Mouse (Mus musculus) adrenal gland, postnatal 10 days (tissue): Measurements from ENCODE around the gene Ftsj3. TPM values are rescaled to one million over a fixed set of nuclear protein-coding genes. Genes with fewer than 3 reads are reported as not detected.

Source experiments
- DNase-seq: peaks from one replicate; pipeline ENCODE4 v3.0.0; 2021; ENCODE audit warnings: mixed read lengths
- long read RNA-seq, 2 experiments: library from polyadenylated mRNA; stranded (forward); transcript quantifications; one replicate each; pipeline ENCODE4 v2.0.0; 2021
- total RNA-seq, 2 experiments: library from RNA; stranded (reverse); gene quantifications; 2 replicates each; pipeline ENCODE4 v1.2.3; 2021

Gene Ftsj3
- total RNA-seq = 10 to 100 TPM; 55.4 to 57.0 TPM
- long read RNA-seq, experiment 1, transcript Ftsj3-201 (21 exons, 3,144 nt) = major isoform, 57 of 84 reads
- long read RNA-seq, experiment 1, partial matches to known transcripts = 21 of 84 reads
- long read RNA-seq, experiment 1, other reads (novel, unspliced or antisense) = 6 of 84 reads
- long read RNA-seq, experiment 2, transcript Ftsj3-201 (21 exons, 3,144 nt) = major isoform, 36 of 43 reads
- long read RNA-seq, experiment 2, partial matches to known transcripts = 2 of 43 reads
- long read RNA-seq, experiment 2, other reads (novel, unspliced or antisense) = 5 of 43 reads

GRCm38 (mm10) chr11:106255685-106256451 is at the start of gene Ftsj3, which contains the start of gene Psmc5:
Gene Ftsj3 (minus strand): TSS chr11:106256079.
Gene Psmc5 (plus strand): TSS chr11:106256154.
- DNase-seq = peak; percentile 99

GRCm38 (mm10) chr11:106305348-106306064 is 49.6 kb upstream of the Ftsj3 start:
- DNase-seq = no peak

- DNase-seq = peak; percentile 77
Measured at GRCm38 (mm10) chr11:106302634-106303033, 46.8 kb upstream of the Ftsj3 start.

GRCm38 (mm10) chr11:106301765-106302164 is 45.9 kb upstream of the Ftsj3 start, which contains the start of gene Gh:
Gene Gh (minus strand): TSS chr11:106301865.
- DNase-seq = no peak

GRCm38 (mm10) chr11:106291861-106292260 is 36.0 kb upstream of the Ftsj3 start:
- no peak for DNase-seq

GRCm38 (mm10) chr11:106290376-106290775 is 34.5 kb upstream of the Ftsj3 start:
- DNase-seq = no peak

- DNase-seq = peak; percentile 86
Measured at GRCm38 (mm10) chr11:106289369-106289768, 33.5 kb upstream of the Ftsj3 start.

- DNase-seq = no peak
Measured at GRCm38 (mm10) chr11:106286987-106287386, 31.1 kb upstream of the Ftsj3 start.

GRCm38 (mm10) chr11:106286206-106286605 is 30.3 kb upstream of the Ftsj3 start:
- no peak for DNase-seq

GRCm38 (mm10) chr11:106284126-106284525 is 28.2 kb upstream of the Ftsj3 start:
- no peak for DNase-seq

GRCm38 (mm10) chr11:106283371-106283770 is 27.5 kb upstream of the Ftsj3 start:
- DNase-seq = no peak

GRCm38 (mm10) chr11:106282452-106282851 is 26.6 kb upstream of the Ftsj3 start:
- no peak for DNase-seq

- DNase-seq = peak; percentile 96
Measured at GRCm38 (mm10) chr11:106276454-106276853, 20.6 kb upstream of the Ftsj3 start, which contains the start of gene Tcam1. Gene Tcam1 (plus strand): TSS chr11:106276672.

- peak; percentile 48 for DNase-seq
Measured at GRCm38 (mm10) chr11:106274971-106275411, 19.1 kb upstream of the Ftsj3 start.

- DNase-seq = no peak
Measured at GRCm38 (mm10) chr11:106274374-106274773, 18.5 kb upstream of the Ftsj3 start.

- DNase-seq = no peak
Measured at GRCm38 (mm10) chr11:106273811-106274210, 17.9 kb upstream of the Ftsj3 start.

GRCm38 (mm10) chr11:106273311-106273684 is 17.4 kb upstream of the Ftsj3 start:
- no peak for DNase-seq

GRCm38 (mm10) chr11:106272644-106273310 is 16.9 kb upstream of the Ftsj3 start, which contains the start of gene Smarcd2:
Gene Smarcd2 (minus strand): TSS chr11:106272972.
- peak; percentile 99 for DNase-seq

- peak; percentile 62 for DNase-seq
Measured at GRCm38 (mm10) chr11:106271794-106272643, 16.1 kb upstream of the Ftsj3 start.

GRCm38 (mm10) chr11:106271131-106271793 is 15.4 kb upstream of the Ftsj3 start:
- peak; percentile 58 for DNase-seq
